9 mouse cellular contexts compared by ENCODE assay signal in genomic region chr17:25508860-25509577, GRCm38 (mm10). TPM values are rescaled to one million over a fixed set of nuclear protein-coding genes. Genes with fewer than 3 reads are reported as not detected.
DNase-seq lines count a peak whose midpoint lies in the region; ATAC-seq and TF ChIP-seq lines count a peak whose summit lies in the region.
"Had no signal": no experiment of that assay in that cellular context is flagged by ENCODE, and none has a peak within 500 bp of the region (broad histone marks: within the 10 kb centered on the region; RNA-seq: fewer than 3 reads in every experiment).

No protein-coding gene starts in this region.

- no peak overlapping the region for H3K4me3 ChIP-seq in lung, embryonic 14.5 days (ENCODE audit: low read depth, low read length)
- H3K4me3 ChIP-seq: heart, embryonic 13.5 days had no signal

- H3K4me2 ChIP-seq in lung, embryonic 14.5 days: no peak overlapping the region
- H3K4me2 ChIP-seq: heart, embryonic 13.5 days had no signal

- 50% methylated on average over 7 of the region's 7 CpGs for WGBS in lung, embryonic 14.5 days

- no peaks in the 10 kb centered on the region for H3K27me3 ChIP-seq in lung, embryonic 14.5 days (ENCODE audit: insufficient read depth, low read length)

- no peak for ATAC-seq in lung, embryonic 14.5 days (ENCODE audit: insufficient read depth)

- no peaks in the 10 kb centered on the region for H3K9me3 ChIP-seq in lung, embryonic 14.5 days (ENCODE audit: low read depth, low read length)
- H3K9me3 ChIP-seq: heart, embryonic 13.5 days had no signal

- DNase-seq in lung, embryonic 14.5 days: peak; percentile 57
- no peak for DNase-seq in lung, adult 18-20 months
- peak; percentile 70 for DNase-seq in NIH3T3 (ENCODE audit: low read depth)
- DNase-seq in cerebellum, adult 9-11 months: peak; percentile 25
- DNase-seq in gastrocnemius, postnatal 25 days: peak; percentile 56
- DNase-seq in left cerebral cortex, postnatal 25 days (ENCODE audit: low spot score in 2 of 2): peak; percentile 73 to 79
- DNase-seq in right cerebral cortex, postnatal 14 days: peak; percentile 81
- DNase-seq in urinary bladder, postnatal 36 days (ENCODE audit: low spot score in 2 of 2): no peak

- peak; percentile 53 for TF ChIP-seq CTCF in lung, embryonic 14.5 days (IDR thresholded peaks at IDR 0.05; ENCODE audit: low read depth)

- intact Hi-C loops in left cerebral cortex, postnatal 25 days (cut with DNase I): loop anchor here (2.0 kb wide), 2 partner anchors 60 to 190 kb away; no protein-coding TSS in a partner anchor

- no peak overlapping the region for H3K27ac ChIP-seq in lung, embryonic 14.5 days (ENCODE audit: low read depth)
- H3K27ac ChIP-seq: heart, embryonic 13.5 days had no signal

- H3K36me3 ChIP-seq in lung, embryonic 14.5 days (ENCODE audit: insufficient read depth): no peaks in the 10 kb centered on the region
- H3K36me3 ChIP-seq: heart, embryonic 13.5 days had no signal

- no peak overlapping the region for H3K9ac ChIP-seq in lung, embryonic 14.5 days
- H3K9ac ChIP-seq: heart, embryonic 13.5 days had no signal

- no peaks in the 10 kb centered on the region for H3K4me1 ChIP-seq in lung, embryonic 14.5 days (ENCODE audit: insufficient read depth)
- H3K4me1 ChIP-seq: heart, embryonic 13.5 days had no signal

RNA-seq across cellular contexts. Expression of gene Sstr5, which starts 11.9 kb away (rescaled TPM):
- 0.15 TPM in 1 of 2 replicates, not detected in the other for polyA plus RNA-seq in lung, embryonic 14.5 days (2014; fragmentation: Nextera tagmentation; extraction: Ambion mirVana)
- total RNA-seq in gastrocnemius, postnatal 25 days (2021): not detected
- under 1 TPM in 1 of 2 experiments, not detected in 1; 0.60 TPM for total RNA-seq in left cerebral cortex, postnatal 25 days (2021)

RNA-seq across cellular contexts. Expression of gene Tekt4, which starts 54.6 kb away (rescaled TPM):
- polyA plus RNA-seq in lung, embryonic 14.5 days (2014; fragmentation: Nextera tagmentation; extraction: Ambion mirVana): 0.18 and 0.20 TPM in 2 replicates
- not detected for total RNA-seq in gastrocnemius, postnatal 25 days (2021)
- 1 to 10 TPM; 1.9 to 2.9 TPM for total RNA-seq in left cerebral cortex, postnatal 25 days (2021)

Comparison
In these comparisons a context has a peak if more than half of its experiments do, and no peak if none do; other contexts are left out.
1. DNase-seq: peak in lung, embryonic 14.5 days (single experiment), NIH3T3 (single experiment), cerebellum, adult 9-11 months (single experiment), gastrocnemius, postnatal 25 days (single experiment), left cerebral cortex, postnatal 25 days (2 of 2) and right cerebral cortex, postnatal 14 days (single experiment); none in lung, adult 18-20 months (0 of 2) and urinary bladder, postnatal 36 days (0 of 2).